Mouse (Mus musculus) subcutaneous adipose tissue, adult 2 months (tissue): Measurements from ENCODE around the gene Gm960. TPM values are rescaled to one million over a fixed set of nuclear protein-coding genes. Genes with fewer than 3 reads are reported as not detected.

Source experiments
- polyA plus RNA-seq: library from polyadenylated mRNA; depleted of rRNA; stranded (reverse); fragments of >200 nt; gene quantifications from 2 replicates; pipeline ENCODE4 v1.2.3, GENCODE M21; 2012; ENCODE audit warnings: low replicate concordance; rRNA removed

Gm960 gene
- 0.30 and 1.2 TPM in 2 replicates for polyA plus RNA-seq

DNA sequence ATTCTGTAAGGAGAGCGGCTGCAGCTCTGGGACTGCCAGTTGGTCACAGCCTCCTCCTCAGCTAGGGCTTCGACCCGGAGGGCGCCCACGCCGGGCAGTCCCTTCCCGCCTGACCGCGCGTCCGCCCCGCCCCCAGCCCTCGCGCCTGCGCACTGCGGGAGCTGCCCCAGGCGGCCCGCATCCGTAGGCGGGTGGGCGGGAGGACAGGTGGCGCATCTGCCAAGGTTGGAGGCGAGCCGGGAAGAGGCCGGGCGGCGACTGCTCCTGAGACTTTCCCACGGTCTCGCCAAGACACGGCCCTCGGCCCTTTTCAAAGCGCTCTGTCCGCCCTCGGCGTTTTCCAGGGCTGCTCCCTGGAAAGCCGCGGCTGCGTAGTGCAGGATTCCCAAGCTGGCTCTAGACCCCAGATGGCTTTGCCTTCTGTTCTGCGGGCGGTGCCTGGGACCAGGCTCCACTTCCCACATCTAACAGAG, at the start of gene Gm960:
TSS of gene Gm960 (minus strand) at position 464 of the 473 bp plus-strand sequence.

DNA sequence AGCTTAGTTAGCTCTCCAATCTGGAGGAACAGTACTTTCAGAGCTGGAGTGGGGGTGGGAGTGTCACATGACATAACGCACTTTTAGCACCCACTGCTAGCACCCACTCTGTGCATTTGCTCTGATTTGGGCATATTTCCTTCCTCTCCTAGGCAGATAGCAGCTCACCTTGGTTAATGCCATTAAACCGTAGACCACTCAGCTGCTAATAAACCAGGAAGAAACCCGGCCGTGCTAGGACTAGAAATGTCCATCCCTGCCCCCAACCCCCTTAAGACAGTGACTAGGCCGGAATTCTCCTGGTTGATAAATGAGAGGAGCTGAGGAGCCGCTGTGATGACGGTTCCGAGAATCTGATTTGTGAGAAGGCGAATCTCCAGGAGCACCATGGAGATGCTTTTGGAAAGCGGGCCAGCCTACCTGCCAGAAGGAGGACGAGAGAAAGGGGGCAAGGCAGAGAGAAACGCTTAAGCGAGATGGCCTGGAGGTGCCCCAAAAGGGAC, 12.7 kb upstream of the Gm960 start, which contains the start of gene Sptbn2:
TSS of gene Sptbn2 (plus strand) at position 70 of the 503 bp plus-strand sequence.

DNA sequence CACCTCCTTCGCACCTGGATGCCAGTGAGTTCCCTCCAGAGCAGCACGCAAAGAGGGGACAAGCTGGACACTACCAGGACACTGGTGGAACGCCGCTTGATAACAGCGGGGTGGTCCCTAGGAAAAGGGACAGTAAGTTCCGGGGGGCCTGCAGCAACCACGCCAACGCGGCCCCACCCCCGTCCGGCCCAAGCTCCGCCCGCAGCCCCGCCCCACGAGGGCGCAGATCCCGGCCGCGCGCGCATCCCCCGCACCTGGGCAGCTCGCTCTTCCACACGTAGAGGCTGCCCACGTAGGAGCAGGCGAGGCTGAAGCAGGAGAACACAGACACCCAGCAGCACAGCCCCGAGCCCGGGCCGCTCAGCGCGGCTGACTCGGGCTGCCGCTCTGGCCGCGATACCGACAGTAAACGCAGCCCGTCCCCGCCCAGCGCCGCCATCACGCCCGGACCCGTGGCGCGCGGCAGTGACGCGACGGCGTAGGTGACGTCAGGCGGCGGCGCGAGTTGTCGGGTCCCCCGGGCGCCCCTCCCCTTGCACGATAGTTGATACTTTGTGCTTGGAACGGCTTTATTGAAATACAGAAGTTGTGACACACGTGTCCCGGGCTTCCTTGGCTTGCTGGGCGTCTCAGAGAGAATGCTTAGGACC, 73.2 kb downstream of the Gm960 start, which contains the start of gene Rce1:
TSS of gene Rce1 (minus strand) at position 463 of the 650 bp plus-strand sequence.

DNA sequence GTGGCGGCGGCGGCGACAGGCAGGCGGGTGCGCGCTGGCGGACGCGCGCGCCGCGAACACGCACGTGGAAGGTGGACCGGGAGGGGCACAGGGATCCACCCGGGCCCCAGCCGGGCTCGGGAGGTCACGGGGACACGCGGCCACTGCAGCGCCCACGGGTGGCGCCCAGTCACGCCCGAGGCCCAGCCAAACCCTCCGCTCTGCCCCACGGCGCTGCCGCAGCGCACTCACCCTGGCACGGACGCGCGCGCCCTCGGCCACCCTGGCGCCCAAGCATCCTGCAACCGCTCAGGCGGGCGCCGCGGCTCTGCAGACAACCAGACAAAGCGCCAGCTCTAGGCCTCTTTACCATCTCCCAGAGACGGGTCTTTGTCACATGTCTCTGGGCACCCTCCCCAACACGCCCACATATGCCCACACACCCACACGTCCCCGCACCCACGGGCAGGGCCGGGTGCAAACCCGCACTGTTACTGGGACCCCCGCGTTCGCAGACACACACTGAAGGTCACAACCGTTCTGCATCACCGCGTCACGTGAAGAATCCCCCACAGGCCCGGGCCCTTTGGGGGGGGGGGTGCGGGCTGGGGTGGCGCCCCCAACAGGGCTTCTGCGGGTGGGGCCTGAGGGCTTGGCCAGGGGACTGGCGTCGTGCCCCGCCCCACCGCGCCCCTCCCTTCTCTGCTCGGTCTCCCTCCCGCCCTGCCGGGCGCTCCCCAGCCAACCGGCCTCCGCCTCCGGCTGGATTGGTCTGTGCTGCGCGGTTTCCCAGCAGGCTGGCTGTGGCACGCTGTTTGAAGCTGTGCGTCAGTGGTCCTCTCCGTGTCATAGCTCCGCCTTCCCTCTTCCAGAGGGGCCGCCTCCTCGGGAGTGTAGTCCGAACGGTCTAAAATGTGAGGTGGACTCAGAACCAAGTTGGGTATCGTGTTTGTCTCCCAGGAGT, 83.0 kb downstream of the Gm960 start, which contains the start of gene Lrfn4:
TSS of gene Lrfn4 (minus strand) at position 517 of the 943 bp plus-strand sequence.

Other genes with a start within 250 kb of the Gm960 start
- gene Syt12, start 221.2 kb downstream of the Gm960 start, polyA plus RNA-seq, result 11.8 and 61.1 TPM in 2 replicates
- gene 2010003K11Rik, start 200.1 kb downstream of the Gm960 start, polyA plus RNA-seq, result 13.7 and 24.3 TPM in 2 replicates
- gene Pcx, start 188.2 kb downstream of the Gm960 start, polyA plus RNA-seq, result 576 and 645 TPM in 2 replicates
- 3.6 and 42.6 TPM in 2 replicates for gene Lrfn4, start 83.0 kb downstream of the Gm960 start, polyA plus RNA-seq
- 54.7 and 99.8 TPM in 2 replicates for gene Rce1, start 73.0 kb downstream of the Gm960 start, polyA plus RNA-seq
- 0.06 and 2.2 TPM in 2 replicates for gene Sptbn2, start 12.5 kb upstream of the Gm960 start, polyA plus RNA-seq
- gene Rbm4b, start 57.8 kb upstream of the Gm960 start, polyA plus RNA-seq, result 6.8 and 14.3 TPM in 2 replicates
- 29.6 and 56.3 TPM in 2 replicates for gene Rbm4, start 95.2 kb upstream of the Gm960 start, polyA plus RNA-seq
- gene Gm21992, start 112.9 kb upstream of the Gm960 start, polyA plus RNA-seq, result 11.3 and 18.0 TPM in 2 replicates
- 27.1 and 47.6 TPM in 2 replicates for gene Rbm14, start 113.0 kb upstream of the Gm960 start, polyA plus RNA-seq
- 46.5 and 55.3 TPM in 2 replicates for gene Ccs, start 140.7 kb upstream of the Gm960 start, polyA plus RNA-seq
- gene Ccdc87, start 140.7 kb upstream of the Gm960 start, polyA plus RNA-seq, result 0.13 and 0.16 TPM in 2 replicates
- 105 and 179 TPM in 2 replicates for gene Ctsf, start 156.5 kb upstream of the Gm960 start, polyA plus RNA-seq
- 1.5 and 1.6 TPM in 2 replicates for gene Actn3, start 179.2 kb upstream of the Gm960 start, polyA plus RNA-seq
- gene Zdhhc24, start 180.0 kb upstream of the Gm960 start, polyA plus RNA-seq, result 28.3 and 28.8 TPM in 2 replicates
- 4.1 and 7.4 TPM in 2 replicates for gene Bbs1, start 208.0 kb upstream of the Gm960 start, polyA plus RNA-seq
- 75.1 and 132 TPM in 2 replicates for gene Dpp3, start 229.6 kb upstream of the Gm960 start, polyA plus RNA-seq
- gene Peli3, start 244.5 kb upstream of the Gm960 start, polyA plus RNA-seq, result 5.9 and 11.0 TPM in 2 replicates